Mouse (Mus musculus) intestine, postnatal 0 days (tissue): ENCODE results near the gene Colgalt2. TPM values are rescaled to one million over a fixed set of nuclear protein-coding genes. Genes with fewer than 3 reads are reported as not detected.

Experiments used
- ATAC-seq: fragments of 200-750 bp; cut with Nextera tagmentation; 2 replicates; pipeline ENCODE4 v1.8.0; 2017; ENCODE audit warnings: mild to moderate bottlenecking, moderate TSS enrichment, moderate library complexity
- H3K27ac ChIP-seq: fragments of 300-500 bp; sonication (generic); 2 replicates; pipeline ENCODE4 v1.5.1; 2014; ENCODE audit warnings: mild to moderate bottlenecking, low read depth, low read length, moderate library complexity
- H3K27me3 ChIP-seq: fragments of 300-500 bp; sonication (generic); replicated peaks from 2 replicates; pipeline ENCODE4 v1.6.1; 2014; ENCODE audit warnings: low read length, mixed read lengths; ENCODE audit not compliant: control insufficient read depth, insufficient read depth
- H3K36me3 ChIP-seq: fragments of 300-500 bp; sonication (generic); 2 replicates; pipeline ENCODE4 v1.6.1; 2014; ENCODE audit warnings: mild to moderate bottlenecking, moderate library complexity; ENCODE audit not compliant: control insufficient read depth, insufficient read depth
- H3K4me1 ChIP-seq: fragments of 300-500 bp; sonication (generic); replicated peaks from 2 replicates; pipeline ENCODE4 v1.6.1; 2014; ENCODE audit warnings: antibody characterized with exemption, low read length, mixed read lengths; ENCODE audit not compliant: control insufficient read depth, insufficient read depth
- H3K4me2 ChIP-seq: fragments of 300-500 bp; sonication (generic); replicated peaks from 2 replicates; pipeline ENCODE4 v1.6.1; 2014; ENCODE audit warnings: low read depth, mild to moderate bottlenecking, moderate library complexity
- H3K4me3 ChIP-seq: fragments of 300-500 bp; sonication (generic); 2 replicates; pipeline ENCODE4 v1.5.1; 2014; ENCODE audit warnings: low read depth, low read length
- H3K9ac ChIP-seq: fragments of 300-500 bp; sonication (generic); 2 replicates; pipeline ENCODE4 v1.6.1; 2014; ENCODE audit warnings: mild to moderate bottlenecking, low read depth, low read length
- H3K9me3 ChIP-seq: fragments of 300-500 bp; sonication (generic); 2 replicates; pipeline ENCODE4 v1.6.1; 2016; ENCODE audit warnings: mixed run types; ENCODE audit not compliant: control insufficient read depth
- CTCF ChIP-seq: sonication (generic); IDR thresholded peaks from 2 replicates; pipeline ENCODE4 v1.5.1; 2016; ENCODE audit warnings: low read depth, mild to moderate bottlenecking, control low read depth, antibody characterized with exemption, moderate library complexity
- WGBS: fragments of 180-500 bp; shearing (Covaris S2); extraction: QIAGEN DNeasy Blood & Tissue Kit; methylation state at CpG from one replicate; pipeline ENCODE4 v1.1.7; 2014; 5-methylcytosine and 5-hydroxymethylcytosine counted together
- polyA plus RNA-seq: library from polyadenylated mRNA; unstranded; fragments of >200 nt; fragmentation: Nextera tagmentation; extraction: Ambion mirVana; gene quantifications from 2 replicates; pipeline ENCODE4 v1.2.1, GENCODE M21; 2015

Colgalt2 gene
- polyA plus RNA-seq, 1 experiment from 2014 or later = 0.44 TPM

- Histone ChIP-seq H3K9me3 (no peaks in the 10 kb centered on the region), H3K4me3 (no peak overlapping the region), H3K9ac (no peak overlapping the region), H3K4me1 (no peaks in the 10 kb centered on the region), H3K4me2 (no peak overlapping the region), H3K36me3 (no peaks in the 10 kb centered on the region), H3K27me3 (no peaks in the 10 kb centered on the region), H3K27ac (no peak overlapping the region)
- 66% methylated on average over 13 of the region's 13 CpGs for WGBS
- TF ChIP-seq CTCF = no peak
- no peak for ATAC-seq
Measured at GRCm38 (mm10) chr1:152416306-152416904, 16.8 kb downstream of the Colgalt2 start.

GRCm38 (mm10) chr1:152417602-152418001, 18.0 kb downstream of the Colgalt2 start:
- H3K27me3 ChIP-seq = no peaks in the 10 kb centered on the region
- no peak overlapping the region for H3K4me2 ChIP-seq
- no peak overlapping the region for H3K9ac ChIP-seq
- no peak for ATAC-seq
- H3K9me3 ChIP-seq = no peaks in the 10 kb centered on the region
- H3K4me1 ChIP-seq = no peaks in the 10 kb centered on the region
- 37% methylated on average over 5 of the region's 5 CpGs for WGBS
- H3K36me3 ChIP-seq = no peaks in the 10 kb centered on the region
- TF ChIP-seq CTCF = no peak
- no peak overlapping the region for H3K4me3 ChIP-seq
- no peak overlapping the region for H3K27ac ChIP-seq

GRCm38 (mm10) chr1:152422295-152422694, 22.7 kb downstream of the Colgalt2 start:
- H3K36me3 ChIP-seq = no peaks in the 10 kb centered on the region
- no peaks in the 10 kb centered on the region for H3K9me3 ChIP-seq
- no peak overlapping the region for H3K27ac ChIP-seq
- H3K4me2 ChIP-seq = no peak overlapping the region
- no peak for TF ChIP-seq CTCF
- H3K4me3 ChIP-seq = no peak overlapping the region
- H3K27me3 ChIP-seq = no peaks in the 10 kb centered on the region
- WGBS = 76% methylated on average over 3 of the region's 3 CpGs
- no peaks in the 10 kb centered on the region for H3K4me1 ChIP-seq
- ATAC-seq = no peak
- no peak overlapping the region for H3K9ac ChIP-seq

GRCm38 (mm10) chr1:152423052-152423451, 23.4 kb downstream of the Colgalt2 start:
- H3K4me2 ChIP-seq = no peak overlapping the region
- no peak for TF ChIP-seq CTCF
- H3K9ac ChIP-seq = no peak overlapping the region
- H3K36me3 ChIP-seq = no peaks in the 10 kb centered on the region
- WGBS = 84% methylated on average over 3 of the region's 3 CpGs
- no peaks in the 10 kb centered on the region for H3K9me3 ChIP-seq
- no peak overlapping the region for H3K27ac ChIP-seq
- H3K4me1 ChIP-seq = no peaks in the 10 kb centered on the region
- no peaks in the 10 kb centered on the region for H3K27me3 ChIP-seq
- H3K4me3 ChIP-seq = no peak overlapping the region
- ATAC-seq = no peak

- no peak for TF ChIP-seq CTCF
- no peaks in the 10 kb centered on the region for H3K36me3 ChIP-seq
- no peak overlapping the region for H3K27ac ChIP-seq
- no peaks in the 10 kb centered on the region for H3K9me3 ChIP-seq
- H3K4me1 ChIP-seq = no peaks in the 10 kb centered on the region
- no peak overlapping the region for H3K9ac ChIP-seq
- no peak overlapping the region for H3K4me2 ChIP-seq
- 64% methylated on average over 12 of the region's 12 CpGs for WGBS
- no peaks in the 10 kb centered on the region for H3K27me3 ChIP-seq
- ATAC-seq = no peak
- no peak overlapping the region for H3K4me3 ChIP-seq
Measured at GRCm38 (mm10) chr1:152427912-152428581, 28.4 kb downstream of the Colgalt2 start.

GRCm38 (mm10) chr1:152429805-152430204, 30.2 kb downstream of the Colgalt2 start:
- TF ChIP-seq CTCF = no peak
- H3K4me2 ChIP-seq = no peak overlapping the region
- no peak overlapping the region for H3K4me3 ChIP-seq
- H3K36me3 ChIP-seq = no peaks in the 10 kb centered on the region
- ATAC-seq = no peak
- no peak overlapping the region for H3K27ac ChIP-seq
- H3K4me1 ChIP-seq = no peaks in the 10 kb centered on the region
- H3K27me3 ChIP-seq = no peaks in the 10 kb centered on the region
- WGBS = 85% methylated on average over 7 of the region's 7 CpGs
- no peak overlapping the region for H3K9ac ChIP-seq
- no peaks in the 10 kb centered on the region for H3K9me3 ChIP-seq
